Mouse (Mus musculus) megakaryocyte, adult 5-6 weeks (primary cell): ENCODE data around the gene Ctso. TPM values are rescaled to one million over a fixed set of nuclear protein-coding genes. Genes with fewer than 3 reads are reported as not detected.
A peak's percentile ranks its signal among the peaks of the same experiment; 100 is the strongest.

ENCODE experiments used
- ATAC-seq: 2 replicates; pipeline ENCODE4 v1.8.0; 2016; ENCODE audit warnings: mild to moderate bottlenecking, inconsistent platforms; ENCODE audit not compliant: poor library complexity, severe bottlenecking
- total RNA-seq, 2 experiments: library from RNA; stranded (forward) in 1 of 2; stranded (reverse) in 1 of 2; fragments of 153-499, 151-499 nt in 1 of 2; fragments of 221-1000, 200-1000 nt in 1 of 2; gene quantifications; 2 replicates each; pipeline versions ENCODE4 v1.2.3 to v1.2.4; 2015 to 2017

Gene Ctso
- total RNA-seq, 2 experiments from 2014 or later = 8.8 to 11.4 TPM

DNA sequence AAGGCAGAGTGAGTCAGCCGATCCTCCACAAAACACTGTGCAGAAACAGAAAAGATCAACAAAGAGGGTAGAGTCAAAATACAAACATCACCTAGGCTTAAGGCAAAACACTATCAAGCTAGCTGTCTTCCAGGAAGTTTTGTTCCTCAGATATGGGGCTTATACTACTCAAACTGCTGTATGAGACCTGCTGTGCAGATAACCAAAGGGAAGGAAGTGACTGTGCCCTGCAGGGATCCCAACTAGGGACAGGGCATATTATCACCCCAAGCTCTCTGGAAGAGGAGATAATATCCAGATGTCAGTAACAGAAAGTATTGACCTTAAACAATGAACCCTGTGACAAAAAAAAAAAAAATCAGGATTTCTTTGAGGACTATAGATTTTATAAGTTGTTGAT is 16.6 kb downstream of the Ctso start:
- no peak for ATAC-seq

DNA sequence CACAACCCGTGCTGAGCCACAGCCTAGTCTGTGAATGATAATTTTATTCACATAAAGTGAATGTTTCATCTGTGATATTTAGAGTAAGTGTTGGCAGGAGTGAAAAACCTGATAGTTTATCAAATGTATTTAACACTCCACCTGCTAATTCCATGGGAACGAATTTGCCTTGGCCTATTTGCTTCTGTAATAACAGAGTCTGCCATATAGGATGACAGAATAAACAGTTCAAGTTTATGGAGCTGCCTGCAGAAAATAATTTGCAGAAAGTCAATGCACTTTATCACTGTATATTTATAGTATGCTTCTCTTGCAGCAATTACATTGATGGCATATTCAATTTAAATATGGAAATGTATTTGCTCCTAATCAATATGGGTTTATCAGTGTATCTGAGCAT is 19.4 kb downstream of the Ctso start:
- ATAC-seq = no peak

DNA sequence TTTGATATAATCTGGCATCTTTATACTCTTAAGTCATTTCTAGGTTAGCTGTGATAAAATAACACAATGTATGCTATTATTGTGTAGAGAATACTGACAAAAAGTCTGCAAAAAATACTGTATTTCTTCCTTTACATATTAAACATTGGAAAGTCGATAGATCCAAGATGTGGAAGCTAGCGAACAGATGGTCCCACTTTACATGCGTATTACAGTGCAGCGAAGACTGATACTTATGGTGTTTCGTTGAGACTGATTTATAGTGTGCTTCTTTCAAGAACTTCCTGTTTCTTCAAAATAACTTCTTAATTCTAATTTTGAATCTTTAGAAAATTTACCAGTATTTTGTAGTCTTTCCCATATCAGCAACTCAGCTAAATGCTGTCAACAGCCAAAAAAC is 25.1 kb downstream of the Ctso start:
- ATAC-seq = no peak

- ATAC-seq = no peak
These were observed 28.9 kb downstream of the Ctso start for GRCm38 (mm10) chr3:81961336-81961735.

DNA sequence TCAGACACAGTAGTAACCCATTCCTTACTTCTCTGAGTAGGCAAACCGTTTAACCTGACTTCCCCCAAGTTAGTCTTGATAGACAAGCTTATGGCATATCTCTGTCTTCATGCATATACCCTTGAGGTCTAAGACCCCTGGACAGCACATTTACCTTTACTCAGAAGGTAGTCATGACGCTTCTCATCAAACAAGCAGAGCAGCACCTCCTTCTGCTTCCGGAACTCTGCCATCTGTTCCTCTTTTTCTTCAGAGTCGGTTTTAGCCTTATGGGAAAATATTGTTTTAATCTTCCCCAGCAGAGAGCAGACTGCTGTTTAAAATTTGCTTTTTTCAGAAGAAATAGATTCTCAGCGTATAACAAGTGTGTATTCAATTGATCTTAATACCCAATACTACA is 31.4 kb downstream of the Ctso start:
- no peak for ATAC-seq

GRCm38 (mm10) chr3:81964596-81964995 is 32.2 kb downstream of the Ctso start:
- ATAC-seq = no peak

DNA sequence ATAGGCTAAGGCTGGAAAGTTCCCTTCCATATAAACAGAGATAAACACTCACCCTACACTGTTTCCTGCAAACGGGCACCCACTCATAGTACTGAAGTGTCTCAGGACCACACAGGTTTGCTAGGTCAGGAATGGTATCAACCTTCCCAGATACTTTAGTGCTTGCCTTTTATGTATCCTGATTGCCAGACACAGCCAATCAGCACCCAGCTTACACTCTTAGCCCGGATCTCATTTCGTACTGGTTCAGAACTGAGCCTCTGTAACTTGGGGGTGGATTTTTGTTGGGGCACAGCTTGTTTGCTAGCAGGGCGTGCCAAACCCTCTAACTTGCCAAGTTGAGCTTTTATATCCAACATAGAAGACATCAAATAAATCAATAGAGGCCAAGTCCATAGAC is 43.2 kb downstream of the Ctso start:
- no peak for ATAC-seq

GRCm38 (mm10) chr3:81976102-81976501 is 43.7 kb downstream of the Ctso start, which contains the start of gene Tdo2:
TSS of gene Tdo2 (minus strand) at chr3:81976202.
- no peak for ATAC-seq

DNA sequence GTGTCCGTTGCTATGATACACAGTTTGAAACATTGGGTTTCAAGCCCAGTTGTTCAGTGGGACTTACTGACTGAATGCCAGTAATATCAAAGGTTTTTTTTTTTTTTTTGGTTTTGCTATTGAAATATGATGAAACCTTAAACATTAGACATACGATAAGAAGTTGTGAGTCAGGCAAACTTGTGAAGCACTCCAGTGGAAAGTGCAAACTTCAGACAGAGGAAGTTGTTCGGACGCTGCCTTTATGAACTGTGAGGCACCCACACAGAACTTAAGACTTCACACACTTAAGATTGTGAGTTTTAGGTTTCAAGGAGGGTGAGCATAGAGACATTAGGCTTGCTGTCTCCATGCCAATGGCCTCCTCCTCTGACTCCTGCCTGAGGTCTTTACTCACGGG is 49.2 kb downstream of the Ctso start:
- no peak for ATAC-seq

- ATAC-seq = no peak
These were observed 49.6 kb downstream of the Ctso start, which contains the start of gene Asic5 for GRCm38 (mm10) chr3:81981990-81982389. TSS of gene Asic5 (plus strand) at chr3:81982290.

DNA sequence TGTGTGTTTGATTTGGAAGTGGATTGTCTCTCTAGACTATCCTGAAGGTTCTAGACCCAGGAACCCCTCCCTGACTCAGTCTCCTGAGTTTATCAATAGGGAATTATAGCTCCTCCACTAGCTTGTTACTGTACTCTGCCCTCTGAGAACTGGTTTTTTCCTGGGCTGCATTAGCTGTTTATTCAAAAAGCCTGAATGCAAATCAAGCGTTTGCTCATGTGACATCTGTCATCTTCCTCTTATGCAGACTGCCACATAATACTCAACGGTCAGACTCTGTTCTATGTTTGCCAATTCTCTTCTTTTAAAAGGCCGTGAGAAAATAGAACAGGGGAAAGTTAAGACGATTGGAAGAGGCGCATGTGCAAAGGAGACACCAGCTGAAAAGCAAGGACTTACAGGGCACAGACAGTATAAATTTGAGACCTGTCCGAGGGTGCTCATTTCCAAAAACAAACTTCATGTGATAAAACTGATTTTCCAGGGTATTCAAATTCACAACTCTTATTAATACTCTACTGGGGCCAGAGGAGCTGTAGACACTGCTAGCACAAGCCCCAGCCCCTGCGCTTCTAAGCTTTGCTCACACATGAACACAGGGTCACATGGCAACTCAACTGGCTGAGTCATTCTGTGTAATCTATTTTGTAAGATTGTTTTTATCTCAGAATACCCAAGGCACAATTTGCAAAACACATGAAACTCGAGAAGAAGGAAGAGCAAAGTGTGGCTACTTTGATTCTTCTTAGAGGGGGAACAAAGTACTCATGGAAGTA is 50.9 kb downstream of the Ctso start:
- ATAC-seq = peak; percentile 85

DNA sequence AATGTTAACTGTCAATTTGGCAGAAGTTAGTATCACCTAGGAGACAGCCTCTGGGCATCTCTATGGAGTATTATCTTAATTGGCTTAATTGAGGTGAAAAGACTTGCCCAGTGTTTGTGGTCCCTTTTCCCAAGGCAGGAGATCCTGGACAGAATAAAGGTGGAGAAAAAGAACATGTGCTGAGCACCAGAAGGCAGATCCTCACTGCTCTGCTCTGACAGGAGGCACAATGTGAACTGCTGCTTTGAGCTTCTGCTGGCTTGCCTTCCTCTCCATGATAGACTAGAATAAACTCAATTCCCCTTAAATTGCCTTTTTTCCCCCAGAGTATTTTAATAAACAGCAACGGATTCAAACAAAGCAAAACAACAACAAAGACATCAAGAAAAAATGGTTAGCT is 52.7 kb downstream of the Ctso start:
- no peak for ATAC-seq

DNA sequence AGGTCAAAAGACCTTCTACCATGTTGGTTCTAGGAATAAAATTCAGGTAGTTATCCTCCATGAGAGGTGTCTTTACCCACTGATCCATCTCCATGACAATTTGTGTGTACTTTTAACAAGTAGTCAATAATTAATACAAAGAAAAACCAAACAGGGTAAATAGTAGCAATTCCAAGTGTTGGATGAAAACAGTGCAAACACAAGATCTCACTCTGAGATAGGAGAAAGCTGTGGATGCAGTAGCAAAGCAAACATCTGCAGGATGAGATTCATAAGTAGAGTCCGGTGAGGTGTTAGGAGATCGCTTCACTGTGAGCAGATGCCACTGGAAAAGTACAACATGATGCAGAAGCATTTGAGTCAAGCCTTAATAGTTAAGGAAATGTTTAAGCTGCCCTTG is 53.7 kb downstream of the Ctso start:
- ATAC-seq = no peak

DNA sequence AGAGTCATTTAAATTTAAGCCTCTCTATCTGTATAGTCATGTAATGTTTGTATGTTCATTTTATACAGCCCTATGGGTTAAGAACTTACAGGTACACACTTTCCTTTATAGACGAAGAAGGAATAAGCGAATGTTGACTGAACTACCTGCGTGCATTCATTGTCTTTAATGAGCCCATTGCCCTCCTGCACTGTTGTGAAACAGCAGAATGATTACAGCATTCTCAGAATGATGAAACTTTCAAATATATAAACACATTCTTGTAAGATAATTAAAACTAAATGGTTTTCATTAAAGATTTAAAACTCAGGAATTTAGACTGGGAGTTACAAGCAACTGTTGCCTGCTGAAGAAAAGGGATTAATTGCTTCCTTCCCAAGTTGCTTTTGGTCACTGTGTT is 55.2 kb downstream of the Ctso start:
- ATAC-seq = no peak

GRCm38 (mm10) chr3:81989692-81990141 is 57.3 kb downstream of the Ctso start:
- ATAC-seq = no peak

DNA sequence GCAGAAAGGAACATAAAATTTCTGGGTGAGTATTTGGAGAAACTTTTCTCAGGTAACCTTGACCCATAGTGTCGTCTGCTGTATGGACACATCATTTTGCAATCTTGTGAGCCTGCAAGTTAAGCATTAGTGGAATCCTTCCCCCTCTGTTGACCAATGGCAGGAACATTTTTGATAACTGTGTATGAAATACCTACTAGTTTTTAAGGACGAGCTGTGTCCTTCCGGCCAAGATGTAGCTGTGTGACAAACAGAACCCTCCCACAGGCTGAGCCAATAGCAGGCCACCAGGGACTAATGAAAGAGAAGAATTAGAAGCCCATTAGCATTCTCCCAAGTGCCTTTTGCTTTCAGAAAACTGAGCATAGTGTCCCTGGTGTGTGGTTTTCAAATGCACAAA is 58.1 kb downstream of the Ctso start:
- ATAC-seq = no peak

DNA sequence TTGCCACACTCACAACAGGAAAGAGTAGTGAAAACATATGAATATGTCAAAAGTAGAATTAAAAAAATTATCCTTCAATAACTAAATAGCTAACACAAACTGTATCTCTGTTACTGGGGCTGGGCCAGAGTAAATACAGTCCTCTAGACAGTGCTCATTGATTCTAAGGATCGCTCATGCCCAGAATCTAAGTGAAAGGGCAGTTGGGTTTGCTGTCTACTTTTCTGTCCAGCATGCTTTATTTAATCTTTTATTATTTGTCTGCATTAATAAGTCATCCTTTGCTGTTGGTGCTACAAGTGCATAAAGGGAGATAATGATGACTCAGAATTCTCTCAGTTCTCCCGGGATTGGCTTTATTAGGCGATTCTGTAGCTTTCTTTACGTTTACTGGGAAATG is 63.0 kb downstream of the Ctso start:
- no peak for ATAC-seq

DNA sequence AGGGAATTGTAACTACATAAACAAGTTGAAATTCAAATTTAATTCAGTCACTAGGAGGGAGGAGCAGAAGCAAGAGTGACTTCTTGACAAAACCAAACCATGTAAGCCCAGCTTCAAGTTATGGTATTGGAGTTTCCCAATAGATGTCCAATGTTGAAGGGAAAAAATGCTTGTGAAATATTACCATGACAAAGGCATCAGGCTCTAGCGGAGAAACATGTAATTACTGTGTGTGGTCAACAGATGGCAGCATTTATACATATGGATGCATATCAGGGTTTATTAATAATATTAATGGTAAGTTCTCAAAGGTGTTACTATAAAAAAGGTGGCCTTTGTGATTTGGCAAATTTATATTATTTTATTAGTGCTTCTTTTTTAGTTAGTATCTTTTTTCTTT is 63.6 kb downstream of the Ctso start:
- peak; percentile 87 for ATAC-seq

Other genes starting within 250 kb of the Ctso start
- not detected in 2 replicates for gene Tdo2, start 43.6 kb downstream of the Ctso start, total RNA-seq (2015)
- not detected in 2 replicates for gene Tdo2, start 43.6 kb downstream of the Ctso start, total RNA-seq (2017)
- not detected in 2 replicates for gene Asic5, start 49.7 kb downstream of the Ctso start, total RNA-seq (2015)
- not detected in 2 replicates for gene Asic5, start 49.7 kb downstream of the Ctso start, total RNA-seq (2017)
- not detected in 2 replicates for gene Gucy1b1, start 142.1 kb downstream of the Ctso start, total RNA-seq (2015)
- not detected in 2 replicates for gene Gucy1b1, start 142.1 kb downstream of the Ctso start, total RNA-seq (2017)
- gene Gucy1a1, start 213.2 kb downstream of the Ctso start, total RNA-seq (2015) = 0.04 TPM in 1 of 2 replicates, not detected in the other
- not detected in 2 replicates for gene Gucy1a1, start 213.2 kb downstream of the Ctso start, total RNA-seq (2017)